Mouse (Mus musculus): Measurements from ENCODE around the gene Nfkb1. TPM values are rescaled to one million over a fixed set of nuclear protein-coding genes. Genes with fewer than 3 reads are reported as not detected.

Nfkb1 gene
- polyA plus RNA-seq, 1 experiment from 2014 or later: 7.2 TPM

DNA sequence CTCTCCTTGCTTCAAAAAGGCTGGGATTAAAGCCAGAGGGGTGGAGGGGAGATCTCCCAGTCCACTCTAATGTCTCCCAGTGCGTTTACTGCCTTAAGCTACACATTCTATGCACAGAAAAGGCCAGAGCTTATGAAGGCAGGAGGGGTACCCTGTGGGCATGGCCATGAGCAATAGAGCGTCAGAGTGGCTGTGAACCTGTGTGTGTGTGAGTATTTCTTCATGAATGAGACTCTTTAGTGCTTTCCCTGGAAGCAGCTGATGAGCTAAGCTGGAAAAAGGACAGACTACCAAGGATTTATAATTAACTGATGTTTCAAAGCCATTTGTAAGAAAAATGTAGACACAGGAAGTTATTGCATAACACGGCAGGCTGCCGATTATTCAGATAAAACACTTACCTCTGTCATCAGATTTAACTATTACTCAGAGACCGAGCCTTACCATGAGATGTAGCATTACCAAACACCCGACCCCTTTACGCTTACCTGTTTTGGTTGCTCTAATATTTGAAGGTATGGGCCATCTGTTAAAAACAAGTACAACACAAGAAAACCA is 32.7 kb downstream of the Nfkb1 start:
- no peak overlapping the region for H3K9ac ChIP-seq (replicated peaks)
- ATAC-seq: no peak
- no peaks in the 10 kb centered on the region for H3K27me3 ChIP-seq
- WGBS: 89% methylated on average over 7 of the region's 7 CpGs
- no peak overlapping the region for H3K4me2 ChIP-seq (replicated peaks)
- no peaks in the 10 kb centered on the region for H3K4me1 ChIP-seq (replicated peaks)
- no peaks in the 10 kb centered on the region for H3K9me3 ChIP-seq
- H3K4me3 ChIP-seq (replicated peaks): no peak overlapping the region
- no peak overlapping the region for H3K27ac ChIP-seq
- peaks cover 5% of the 10 kb centered on the region; the same call in 1 of the 2 replicates for H3K36me3 ChIP-seq

DNA sequence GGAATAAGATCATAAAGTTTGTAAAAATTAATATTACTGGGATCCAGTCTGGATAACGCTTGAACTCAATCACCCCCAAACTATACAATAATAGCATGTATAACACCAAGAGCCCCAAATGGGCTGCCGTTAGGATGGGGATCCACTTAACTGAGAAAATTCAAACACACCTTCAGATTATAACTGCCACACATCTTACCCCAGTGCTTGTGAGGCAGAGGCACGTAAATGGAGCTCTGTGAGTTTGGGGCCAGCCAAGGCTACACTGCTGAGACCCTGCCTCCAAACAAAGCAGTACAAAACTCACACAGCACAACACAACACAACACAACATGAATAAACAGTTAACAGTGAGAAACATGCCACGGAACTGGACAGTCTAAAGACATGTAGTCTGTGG is 35.2 kb downstream of the Nfkb1 start:
- no peaks in the 10 kb centered on the region for H3K4me1 ChIP-seq (replicated peaks)
- no peak overlapping the region for H3K4me2 ChIP-seq (replicated peaks)
- no peaks in the 10 kb centered on the region for H3K27me3 ChIP-seq
- WGBS: 94% methylated on average over 4 of the region's 4 CpGs
- no peak overlapping the region for H3K27ac ChIP-seq
- peaks cover 5% of the 10 kb centered on the region for H3K36me3 ChIP-seq
- H3K4me3 ChIP-seq (replicated peaks): no peak overlapping the region
- no peak for ATAC-seq
- no peaks in the 10 kb centered on the region for H3K9me3 ChIP-seq
- H3K9ac ChIP-seq (replicated peaks): no peak overlapping the region

DNA sequence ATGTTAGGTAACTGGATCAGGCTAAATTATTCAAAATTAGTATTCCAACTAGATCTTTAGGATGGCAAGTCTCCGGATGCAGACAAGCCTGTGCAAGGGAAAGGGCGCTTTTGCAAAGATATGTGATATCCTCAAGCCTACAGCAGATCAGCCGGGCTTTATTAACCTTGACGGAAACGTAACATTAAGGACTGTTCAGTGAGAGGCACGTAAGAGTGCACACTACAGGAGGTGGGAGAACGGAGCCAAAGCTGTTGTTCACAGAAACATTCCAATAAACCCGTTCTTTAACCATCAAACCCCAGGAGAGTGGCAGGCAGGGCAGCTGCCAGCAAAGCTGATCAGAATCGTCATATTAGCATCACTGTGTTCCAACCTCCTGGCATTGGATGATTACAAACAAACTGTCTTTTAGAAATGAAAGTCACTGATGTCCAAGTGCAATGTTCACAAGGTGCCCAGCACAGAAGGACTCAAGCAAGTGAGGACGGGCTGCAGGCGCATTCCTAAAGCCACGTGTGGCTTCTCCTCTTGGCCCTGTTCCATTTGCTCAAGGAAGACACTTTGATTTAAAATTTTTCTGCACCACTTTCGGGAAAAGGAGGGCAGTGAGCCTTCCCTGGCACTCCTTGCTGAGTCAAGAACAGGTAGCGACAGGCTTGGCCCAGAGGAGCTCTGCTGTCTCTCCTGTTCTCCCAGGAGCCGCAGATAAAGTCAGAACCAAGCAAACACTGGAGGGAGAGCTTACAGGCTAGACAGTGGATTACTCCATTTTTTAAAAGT is 40.4 kb downstream of the Nfkb1 start:
- Histone ChIP-seq H3K27me3 (no peaks in the 10 kb centered on the region), H3K36me3 (peaks cover 9% of the 10 kb centered on the region), H3K27ac (no peak overlapping the region; the same call in 1 of the 2 replicates), H3K9me3 (no peaks in the 10 kb centered on the region), H3K4me1 (replicated peaks) (0 out of 2 replicates have a peak, but pooled peaks cover 5% of the 10 kb centered on the region), H3K4me3 (replicated peaks) (no peak overlapping the region), H3K4me2 (replicated peaks) (no peak overlapping the region), H3K9ac (replicated peaks) (no peak overlapping the region)
- no peak for ATAC-seq
- WGBS: 80% methylated on average over 15 of the region's 15 CpGs

DNA sequence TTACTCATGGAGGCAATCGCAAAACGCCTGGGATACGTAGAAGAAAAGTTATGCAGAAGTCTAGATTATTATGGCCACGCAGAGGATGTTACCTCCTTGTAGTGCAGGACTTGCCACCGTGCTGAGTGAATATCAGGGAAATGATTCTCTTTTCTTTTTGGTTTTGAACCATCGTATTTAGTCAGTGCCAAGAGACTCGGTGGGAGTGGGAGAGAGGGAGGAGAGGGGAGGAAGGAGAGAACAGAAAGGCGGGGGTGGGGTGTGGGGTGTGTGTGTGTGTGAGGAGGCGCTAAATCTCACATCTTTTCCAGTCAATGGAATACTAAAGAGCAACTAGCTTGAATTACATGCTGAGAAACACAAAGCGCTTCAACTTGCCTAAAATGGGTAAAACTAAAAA is 41.5 kb downstream of the Nfkb1 start:
- no peak for ATAC-seq
- H3K36me3 ChIP-seq: peaks cover 14% of the 10 kb centered on the region
- no peak overlapping the region for H3K4me2 ChIP-seq (replicated peaks)
- H3K27ac ChIP-seq: no peak overlapping the region
- H3K9ac ChIP-seq (replicated peaks): no peak overlapping the region
- WGBS: 83% methylated on average over 10 of the region's 10 CpGs
- H3K9me3 ChIP-seq: no peaks in the 10 kb centered on the region
- no peak overlapping the region for H3K4me3 ChIP-seq (replicated peaks)
- H3K27me3 ChIP-seq: no peaks in the 10 kb centered on the region
- 0 out of 2 replicates have a peak, but pooled peaks cover 5% of the 10 kb centered on the region for H3K4me1 ChIP-seq (replicated peaks)

- H3K9me3 ChIP-seq: no peaks in the 10 kb centered on the region
- H3K27me3 ChIP-seq: no peaks in the 10 kb centered on the region
- 0 out of 2 replicates have a peak, but pooled peaks cover 5% of the 10 kb centered on the region for H3K4me1 ChIP-seq (replicated peaks)
- no peak overlapping the region for H3K27ac ChIP-seq
- ATAC-seq: no peak
- 89% methylated on average over 8 of the region's 8 CpGs for WGBS
- H3K4me2 ChIP-seq (replicated peaks): no peak overlapping the region
- H3K36me3 ChIP-seq: peaks cover 14% of the 10 kb centered on the region
- H3K9ac ChIP-seq (replicated peaks): no peak overlapping the region
- no peak overlapping the region for H3K4me3 ChIP-seq (replicated peaks)
These were observed 42.8 kb downstream of the Nfkb1 start for GRCm38 (mm10) chr3:135648501-135648900.

GRCm38 (mm10) chr3:135646622-135647021 is 44.7 kb downstream of the Nfkb1 start:
- H3K9me3 ChIP-seq: no peaks in the 10 kb centered on the region
- 0 out of 2 replicates have a peak, but pooled peaks cover 5% of the 10 kb centered on the region for H3K4me1 ChIP-seq (replicated peaks)
- no peak overlapping the region for H3K4me2 ChIP-seq (replicated peaks)
- no peak for ATAC-seq
- H3K27ac ChIP-seq: no peak overlapping the region
- WGBS: 88% methylated on average over 1 of the region's 1 CpGs
- H3K9ac ChIP-seq (replicated peaks): no peak overlapping the region
- H3K4me3 ChIP-seq (replicated peaks): no peak overlapping the region
- H3K27me3 ChIP-seq: no peaks in the 10 kb centered on the region
- peaks cover 8% of the 10 kb centered on the region; the same call in 1 of the 2 replicates for H3K36me3 ChIP-seq

DNA sequence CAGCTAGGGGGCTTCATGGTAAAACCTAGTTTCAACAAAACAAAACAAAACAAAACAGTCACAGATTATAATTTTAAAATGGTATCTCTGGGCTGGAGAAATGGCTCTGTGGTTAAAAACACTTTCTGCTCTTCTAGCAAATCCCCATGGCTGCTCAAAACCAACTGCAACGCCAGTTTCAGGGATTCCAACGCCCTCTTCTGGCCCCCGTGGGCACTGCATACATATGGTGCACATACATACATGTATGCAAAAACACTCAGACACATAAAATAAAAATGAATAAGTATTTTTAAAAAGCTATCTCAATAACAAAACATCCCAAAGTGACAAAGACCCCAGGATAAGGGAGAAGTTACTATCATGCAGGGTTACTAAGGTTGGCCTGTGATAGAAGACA is 46.4 kb downstream of the Nfkb1 start:
- 89% methylated on average over 3 of the region's 3 CpGs for WGBS
- Histone ChIP-seq H3K9ac (replicated peaks) (no peak overlapping the region), H3K9me3 (no peaks in the 10 kb centered on the region), H3K27me3 (no peaks in the 10 kb centered on the region), H3K4me1 (replicated peaks) (no peaks in the 10 kb centered on the region), H3K4me3 (replicated peaks) (no peak overlapping the region), H3K27ac (no peak overlapping the region), H3K4me2 (replicated peaks) (no peak overlapping the region), H3K36me3 (peaks cover 9% of the 10 kb centered on the region; the same call in 1 of the 2 replicates)
- no peak for ATAC-seq

GRCm38 (mm10) chr3:135641623-135641915 is 49.8 kb downstream of the Nfkb1 start:
- Histone ChIP-seq H3K27ac (no peak overlapping the region), H3K4me1 (replicated peaks) (peaks cover 7% of the 10 kb centered on the region), H3K4me3 (replicated peaks) (no peak overlapping the region), H3K4me2 (replicated peaks) (no peak overlapping the region), H3K9me3 (no peaks in the 10 kb centered on the region), H3K27me3 (no peaks in the 10 kb centered on the region), H3K9ac (replicated peaks) (no peak overlapping the region), H3K36me3 (peaks cover 8% of the 10 kb centered on the region; the same call in 1 of the 2 replicates)
- WGBS: 92% methylated on average over 4 of the region's 4 CpGs
- no peak for ATAC-seq

GRCm38 (mm10) chr3:135640856-135641622 is 50.3 kb downstream of the Nfkb1 start:
- H3K27me3 ChIP-seq: no peaks in the 10 kb centered on the region
- WGBS: 92% methylated on average over 16 of the region's 16 CpGs

GRCm38 (mm10) chr3:135640203-135640602 is 51.1 kb downstream of the Nfkb1 start:
- peaks cover 14% of the 10 kb centered on the region for H3K4me1 ChIP-seq (replicated peaks)
- no peaks in the 10 kb centered on the region for H3K27me3 ChIP-seq
- H3K9me3 ChIP-seq: no peaks in the 10 kb centered on the region
- H3K27ac ChIP-seq: no peak overlapping the region
- H3K36me3 ChIP-seq: 0 out of 2 replicates have a peak, but pooled peaks cover 3% of the 10 kb centered on the region
- WGBS: 95% methylated on average over 5 of the region's 5 CpGs
- H3K4me3 ChIP-seq (replicated peaks): no peak overlapping the region
- ATAC-seq: no peak
- H3K9ac ChIP-seq (replicated peaks): no peak overlapping the region
- H3K4me2 ChIP-seq (replicated peaks): no peak overlapping the region

More at GRCm38 (mm10) chr3:135640856-135641622, 50.3 kb downstream of the Nfkb1 start:
- Histone ChIP-seq H3K4me2 (replicated peaks) (no peak overlapping the region), H3K9ac (replicated peaks) (no peak overlapping the region), H3K27ac (no peak overlapping the region), H3K9me3 (no peaks in the 10 kb centered on the region), H3K4me3 (replicated peaks) (no peak overlapping the region), H3K4me1 (replicated peaks) (peaks cover 12% of the 10 kb centered on the region), H3K36me3 (peaks cover 8% of the 10 kb centered on the region; the same call in 1 of the 2 replicates)
- ATAC-seq: no peak

- no peak overlapping the region for H3K27ac ChIP-seq
- WGBS: 79% methylated on average over 5 of the region's 5 CpGs
- peaks cover 14% of the 10 kb centered on the region for H3K4me1 ChIP-seq (replicated peaks)
- H3K9ac ChIP-seq (replicated peaks): no peak overlapping the region
- no peak overlapping the region for H3K4me3 ChIP-seq (replicated peaks)
- no peak overlapping the region for H3K4me2 ChIP-seq (replicated peaks)
- ATAC-seq: no peak
- H3K36me3 ChIP-seq: 0 out of 2 replicates have a peak, but pooled peaks cover 3% of the 10 kb centered on the region
- H3K27me3 ChIP-seq: no peaks in the 10 kb centered on the region
- H3K9me3 ChIP-seq: no peaks in the 10 kb centered on the region
These were observed 53.8 kb downstream of the Nfkb1 start for GRCm38 (mm10) chr3:135637592-135637991.

GRCm38 (mm10) chr3:135636454-135636853 is 54.9 kb downstream of the Nfkb1 start:
- peak; percentile 53; the same call in 1 of the 2 replicates for ATAC-seq
- Histone ChIP-seq H3K4me3 (replicated peaks) (no peak overlapping the region), H3K4me1 (replicated peaks) (peaks cover 18% of the 10 kb centered on the region), H3K9ac (replicated peaks) (no peak overlapping the region), H3K27me3 (no peaks in the 10 kb centered on the region), H3K27ac (no peak overlapping the region), H3K4me2 (replicated peaks) (no peak overlapping the region), H3K36me3 (0 out of 2 replicates have a peak, but pooled peaks cover 3% of the 10 kb centered on the region), H3K9me3 (no peaks in the 10 kb centered on the region)
- WGBS: 35% methylated on average over 14 of the region's 14 CpGs

All from midbrain, embryonic 13.5 days (tissue).